Mouse (Mus musculus) liver, embryonic 14.5 days (tissue): ENCODE measurements around the gene Tph1. TPM values are rescaled to one million over a fixed set of nuclear protein-coding genes. Genes with fewer than 3 reads are reported as not detected.
A peak's percentile ranks its signal among the peaks of the same experiment; 100 is the strongest.
"Not testable (repeated sequence)": the region's sequence is repeated elsewhere in the genome, so short reads cannot be mapped to it uniquely, and the experiment has no call there.

Experiments used
- ATAC-seq: fragments of 200-750 bp; cut with Nextera tagmentation; 2 replicates; pipeline ENCODE4 v1.8.0; 2017; ENCODE audit warnings: moderate number of reproducible peaks, mild to moderate bottlenecking, moderate library complexity; ENCODE audit not compliant: insufficient read depth
- DNase-seq, 3 experiments: peaks; one replicate each; pipeline ENCODE4 v3.0.0-alpha.2; 2012 to 2013; ENCODE audit warnings: low read depth in 3 of 3, low spot score in 3 of 3
- H3K27ac ChIP-seq: fragments of 300-500 bp; sonication (generic); 2 replicates; pipeline ENCODE4 v1.5.1; 2014; ENCODE audit warnings: moderate library complexity, mild to moderate bottlenecking, control low read depth, inconsistent platforms
- H3K27me3 ChIP-seq: fragments of 300-500 bp; sonication (generic); 2 replicates; pipeline ENCODE4 v1.6.1; 2014; ENCODE audit warnings: mild to moderate bottlenecking, low read length, moderate library complexity; ENCODE audit not compliant: control insufficient read depth, insufficient read depth
- H3K36me3 ChIP-seq: fragments of 300-500 bp; sonication (generic); replicated peaks from 2 replicates; pipeline ENCODE4 v1.6.1; 2014; ENCODE audit warnings: low read depth; ENCODE audit not compliant: control insufficient read depth, insufficient read depth
- H3K4me1 ChIP-seq, 2 experiments: fragments of 200-500 bp in 1 of 2; fragments of 300-500 bp in 1 of 2; sonication (generic) in 1 of 2; replicated peaks; 2 replicates each; pipeline ENCODE4 v1.6.1; 2012 to 2014; ENCODE audit warnings: antibody characterized with exemption in 1 of 2, inconsistent platforms in 1 of 2, low read length in 1 of 2; ENCODE audit not compliant: control insufficient read depth in 2 of 2, insufficient read depth in 2 of 2
- H3K4me2 ChIP-seq: fragments of 300-500 bp; sonication (generic); 2 replicates; pipeline ENCODE4 v1.6.1; 2014; ENCODE audit warnings: low read depth, mild to moderate bottlenecking, control low read depth, moderate library complexity
- H3K4me3 ChIP-seq, 2 experiments: fragments of 200-500 bp in 1 of 2; fragments of 300-500 bp in 1 of 2; sonication (generic) in 1 of 2; 2 replicates each; pipeline ENCODE4 v1.5.1; 2012 to 2014; ENCODE audit warnings: low read depth in 2 of 2, low read length in 2 of 2, mild to moderate bottlenecking in 2 of 2, control low read depth in 1 of 2, inconsistent platforms in 1 of 2, moderate library complexity in 1 of 2; ENCODE audit not compliant: insufficient read depth in 1 of 2
- H3K9ac ChIP-seq: fragments of 300-500 bp; sonication (generic); replicated peaks from 2 replicates; pipeline ENCODE4 v1.6.1; 2014; ENCODE audit warnings: mild to moderate bottlenecking, control low read depth, moderate library complexity
- H3K9me3 ChIP-seq: fragments of 300-500 bp; sonication (generic); 2 replicates; pipeline ENCODE4 v1.6.1; 2016; ENCODE audit warnings: low read length, mixed read lengths; ENCODE audit not compliant: control insufficient read depth
- CTCF ChIP-seq: IDR thresholded peaks from 2 replicates; pipeline ENCODE4 v1.5.1; 2016; ENCODE audit warnings: antibody characterized with exemption, low read depth, control low read depth
- EP300 ChIP-seq: IDR thresholded peaks from 2 replicates; pipeline ENCODE4 v1.6.1; 2016; ENCODE audit warnings: antibody characterized with exemption, low read depth
- WGBS: fragments of 180-500 bp; shearing (Covaris S2); extraction: QIAGEN DNeasy Blood & Tissue Kit; methylation state at CpG from one replicate; pipeline ENCODE4 v1.1.7; 2014; ENCODE audit not compliant: insufficient replicate concordance; 5-methylcytosine and 5-hydroxymethylcytosine counted together
- polyA plus RNA-seq, 2 experiments: library from polyadenylated mRNA; depleted of rRNA in 1 of 2; stranded (reverse) in 1 of 2; unstranded in 1 of 2; fragments of >200 nt; fragmentation: Nextera tagmentation in 1 of 2; extraction: Ambion mirVana in 1 of 2; gene quantifications; 2 replicates each; pipeline versions ENCODE4 v1.2.1 to v1.2.3; 2012 to 2014

Gene Tph1
- polyA plus RNA-seq, 2 experiments, result not detected

- H3K9me3 ChIP-seq, result no peaks in the 10 kb centered on the region
- TF ChIP-seq EP300, result no peak
- TF ChIP-seq CTCF, result no peak
- no peak overlapping the region for H3K27ac ChIP-seq
- ATAC-seq (no peak), DNase-seq (no peak)
- H3K9ac ChIP-seq, result no peak overlapping the region
- H3K4me1 ChIP-seq, result no peaks in the 10 kb centered on the region
- 63% methylated on average over 18 of the region's 18 CpGs for WGBS
- H3K4me2 ChIP-seq, result no peak overlapping the region
- no peak overlapping the region for H3K4me3 ChIP-seq
- peaks cover 5% of the 10 kb centered on the region for H3K27me3 ChIP-seq
- H3K36me3 ChIP-seq, result no peaks in the 10 kb centered on the region
These were observed 10.7 kb downstream of the Tph1 start for GRCm38 (mm10) chr7:46661591-46662090.

GRCm38 (mm10) chr7:46652279-46652678 is 20.1 kb downstream of the Tph1 start:
- H3K4me1 ChIP-seq, result no peaks in the 10 kb centered on the region
- H3K4me3 ChIP-seq, result no peak overlapping the region
- no peaks in the 10 kb centered on the region for H3K9me3 ChIP-seq
- no peak for TF ChIP-seq EP300
- TF ChIP-seq CTCF, result no peak
- 16% methylated on average over 2 of the region's 2 CpGs for WGBS
- DNase-seq (no peak), ATAC-seq (no peak)
- no peaks in the 10 kb centered on the region for H3K36me3 ChIP-seq
- no peak overlapping the region for H3K4me2 ChIP-seq
- no peak overlapping the region for H3K9ac ChIP-seq
- H3K27me3 ChIP-seq, result no peaks in the 10 kb centered on the region
- H3K27ac ChIP-seq, result no peak overlapping the region

GRCm38 (mm10) chr7:46650231-46650630 is 22.1 kb downstream of the Tph1 start:
- not testable (repeated sequence) for ATAC-seq

GRCm38 (mm10) chr7:46648431-46649140 is 23.8 kb downstream of the Tph1 start:
- Histone ChIP-seq H3K4me2 (no peak overlapping the region), H3K9ac (no peak overlapping the region), H3K9me3 (no peaks in the 10 kb centered on the region), H3K27ac (no peak overlapping the region), H3K4me3 (no peak overlapping the region), H3K4me1 (no peaks in the 10 kb centered on the region), H3K36me3 (no peaks in the 10 kb centered on the region), H3K27me3 (no peaks in the 10 kb centered on the region; the same call in 1 of the 2 replicates)
- no peak for ATAC-seq
- no peak for TF ChIP-seq CTCF
- TF ChIP-seq EP300, result no peak
- 54% methylated on average over 4 of the region's 4 CpGs for WGBS
- no peak for DNase-seq

More at GRCm38 (mm10) chr7:46650231-46650630, 22.1 kb downstream of the Tph1 start:
- H3K36me3 ChIP-seq, H3K9ac ChIP-seq, H3K27ac ChIP-seq, H3K9me3 ChIP-seq, DNase-seq, H3K4me2 ChIP-seq, H3K4me3 ChIP-seq, H3K4me1 ChIP-seq, H3K27me3 ChIP-seq: not testable (repeated sequence)
- 29% methylated on average over 5 of the region's 5 CpGs for WGBS

- Histone ChIP-seq H3K4me1 (peaks cover 0 to 5% of the 10 kb centered on the region in 2 experiments; a peak in 2 of 4 replicates), H3K4me2 (no peak overlapping the region), H3K36me3 (no peaks in the 10 kb centered on the region), H3K9ac (no peak overlapping the region), H3K27me3 (no peaks in the 10 kb centered on the region; the same call in 1 of the 2 replicates), H3K4me3 (no peak overlapping the region), H3K9me3 (no peaks in the 10 kb centered on the region), H3K27ac (no peak overlapping the region)
- TF ChIP-seq CTCF, result peak; percentile 42
- TF ChIP-seq EP300, result no peak
- ATAC-seq (no peak), DNase-seq (no peak)
- WGBS, result 42% methylated on average over 1 of the region's 1 CpGs
These were observed 29.2 kb downstream of the Tph1 start for GRCm38 (mm10) chr7:46643172-46643571.
